Mouse (Mus musculus) CH12.LX (cell line): ENCODE results near the gene Tbx5.

Experiments
- E2F4 ChIP-seq: IDR thresholded peaks from 2 replicates; pipeline ENCODE4 v1.6.1; 2011; ENCODE audit warnings: low read depth, low read length, improper control_type of control experiment; ENCODE audit not compliant: insufficient replicate concordance
- GABPA ChIP-seq: IDR thresholded peaks from 2 replicates; pipeline ENCODE4 v1.6.1; 2012; ENCODE audit warnings: low read depth, low read length, improper control_type of control experiment, inconsistent platforms; ENCODE audit not compliant: insufficient replicate concordance
- MAFK ChIP-seq: IDR thresholded peaks from 2 replicates; pipeline ENCODE4 v1.6.1; 2011; ENCODE audit warnings: low read length, improper control_type of control experiment; ENCODE audit not compliant: insufficient replicate concordance
- NELFE ChIP-seq: IDR thresholded peaks from 2 replicates; pipeline ENCODE4 v1.6.1; 2011; ENCODE audit warnings: low read depth, low read length, improper control_type of control experiment
- SMC3 ChIP-seq: IDR thresholded peaks from 2 replicates; pipeline ENCODE4 v1.6.1; 2011; ENCODE audit warnings: low read depth, low read length, improper control_type of control experiment

GRCm38 (mm10) chr5:119837306-119837675, 4.8 kb downstream of the Tbx5 start:
- TF ChIP-seq NELFE (no peak), MAFK (no peak), E2F4 (no peak), GABPA (no peak), SMC3 (no peak)
